In genomic region chr14:22445161-22445821, GRCm38 (mm10) we compare ENCODE assay signal across 9 mouse cellular contexts.
A peak's percentile ranks its signal among the peaks of the same experiment; 100 is the strongest.
DNase-seq lines count a peak whose midpoint lies in the region; ATAC-seq and TF ChIP-seq lines count a peak whose summit lies in the region.
"Had no signal": no experiment of that assay in that cellular context is flagged by ENCODE, and none has a peak within 500 bp of the region (broad histone marks: within the 10 kb centered on the region; RNA-seq: fewer than 3 reads in every experiment).

No protein-coding gene starts in this region.

- H3K27ac ChIP-seq in kidney, adult 2 months (ENCODE audit: insufficient read depth, low read depth, low read length): no peak overlapping the region
- H3K27ac ChIP-seq in embryonic fibroblast, embryonic 13.5 days (ENCODE audit: insufficient read depth, low read length): peak overlapping the region; percentile 60
- H3K27ac ChIP-seq in lung, embryonic 14.5 days (ENCODE audit: low read depth): no peak overlapping the region
- H3K27ac ChIP-seq: embryonic facial prominence, embryonic 12.5 days had no signal

- peak; percentile 18 for DNase-seq in kidney, adult 2 months
- DNase-seq in kidney, adult 8-10 months: no peak
- peak; percentile 72 for DNase-seq in adrenal gland, adult 8-10 months
- peak; percentile 85 for DNase-seq in lung, embryonic 14.5 days
- DNase-seq in spleen, postnatal 4 days (ENCODE audit: low spot score in 2 of 2): no peak
- no peak for DNase-seq in thymus, postnatal 36 days

- peak; percentile 75 for ATAC-seq in lung, embryonic 14.5 days (ENCODE audit: insufficient read depth)

- no peaks in the 10 kb centered on the region for H3K36me3 ChIP-seq in kidney, adult 2 months (ENCODE audit: control insufficient read depth, insufficient read depth, low read length)
- no peaks in the 10 kb centered on the region for H3K36me3 ChIP-seq in lung, embryonic 14.5 days (ENCODE audit: insufficient read depth)
- H3K36me3 ChIP-seq: embryonic facial prominence, embryonic 12.5 days had no signal

- WGBS in kidney, adult 2 months: 80% methylated on average over 5 of the region's 5 CpGs
- 46% methylated on average over 5 of the region's 5 CpGs for WGBS in lung, embryonic 14.5 days

- H3K4me1 ChIP-seq in kidney, adult 2 months (ENCODE audit: control insufficient read depth, insufficient read depth, low read length): 0 out of 2 replicates have a peak, but pooled peaks cover 2% of the 10 kb centered on the region
- peaks cover 4% of the 10 kb centered on the region for H3K4me1 ChIP-seq in embryonic fibroblast, embryonic 13.5 days (ENCODE audit: control insufficient read depth, insufficient read depth, low read length)
- peaks cover 8% of the 10 kb centered on the region; the same call in 1 of the 2 replicates for H3K4me1 ChIP-seq in lung, embryonic 14.5 days (ENCODE audit: insufficient read depth)

- no peak for TF ChIP-seq POLR2A in kidney, adult 2 months (IDR thresholded peaks at IDR 0.05; ENCODE audit: low read depth, low read length)
- TF ChIP-seq POLR2A in embryonic fibroblast, embryonic 13.5 days (IDR thresholded peaks at IDR 0.05; ENCODE audit: low read depth, low read length): no peak; the same call in 1 of the 2 replicates

- no peak overlapping the region for H3K4me3 ChIP-seq in kidney, adult 2 months (ENCODE audit: insufficient read depth, low read depth, low read length)
- no peak overlapping the region for H3K4me3 ChIP-seq in embryonic fibroblast, embryonic 13.5 days (ENCODE audit: insufficient read depth, low read length)
- H3K4me3 ChIP-seq in lung, embryonic 14.5 days (ENCODE audit: low read depth, low read length): no peak overlapping the region
- H3K4me3 ChIP-seq: embryonic facial prominence, embryonic 12.5 days had no signal

- no peak for TF ChIP-seq CTCF in kidney, adult 2 months (conservative IDR thresholded peaks at IDR 0.05; ENCODE audit: insufficient read depth, insufficient read length, low read depth, low read length)
- TF ChIP-seq CTCF in embryonic fibroblast, embryonic 13.5 days (IDR thresholded peaks at IDR 0.05; ENCODE audit: borderline replicate concordance, insufficient read depth, low read length): no peak
- no peak for TF ChIP-seq CTCF in lung, embryonic 14.5 days (IDR thresholded peaks at IDR 0.05; ENCODE audit: low read depth)

- H3K27me3 ChIP-seq in kidney, adult 2 months (replicated peaks; ENCODE audit: control insufficient read depth, insufficient read depth, low read length): no peaks in the 10 kb centered on the region
- no peaks in the 10 kb centered on the region for H3K27me3 ChIP-seq in lung, embryonic 14.5 days (ENCODE audit: insufficient read depth, low read length)

- H3K4me2 ChIP-seq in lung, embryonic 14.5 days: no peak overlapping the region
- H3K4me2 ChIP-seq: embryonic facial prominence, embryonic 12.5 days; midbrain, embryonic 11.5 days had no signal

- no peak overlapping the region for H3K9ac ChIP-seq in lung, embryonic 14.5 days
- H3K9ac ChIP-seq: embryonic facial prominence, embryonic 12.5 days had no signal

- no peaks in the 10 kb centered on the region for H3K9me3 ChIP-seq in lung, embryonic 14.5 days (ENCODE audit: low read depth, low read length)
- H3K9me3 ChIP-seq: embryonic facial prominence, embryonic 12.5 days had no signal

Comparison
In these comparisons a context has a peak if more than half of its experiments do, and no peak if none do; other contexts are left out.
1. DNase-seq: peak in kidney, adult 2 months (single experiment), adrenal gland, adult 8-10 months (single experiment) and lung, embryonic 14.5 days (single experiment); none in kidney, adult 8-10 months (0 of 2), spleen, postnatal 4 days (0 of 2) and thymus, postnatal 36 days (0 of 2).